Mouse (Mus musculus): Measurements from ENCODE around the gene Akap6. TPM values are rescaled to one million over a fixed set of nuclear protein-coding genes. Genes with fewer than 3 reads are reported as not detected.

Gene Akap6
- total and polyA plus RNA-seq, 2 experiments, result 0.01 to 0.09 TPM

GRCm38 (mm10) chr12:52849297-52849696 is 150.1 kb downstream of the Akap6 start:
- Histone ChIP-seq H3K9ac (ENCODE audit: low read depth, low read length) (no peak overlapping the region), H3K79me2 (ENCODE audit: control insufficient read depth, insufficient read depth, low read length) (no peaks in the 10 kb centered on the region), H3K27ac (replicated peaks; ENCODE audit: insufficient read depth, low read depth, low read length) (no peak overlapping the region), H3K27me3 (ENCODE audit: control insufficient read depth, insufficient read depth, low read length) (no peaks in the 10 kb centered on the region), H3K4me3 (ENCODE audit: insufficient read depth, low read depth, low read length) (no peak overlapping the region), H3K36me3 (ENCODE audit: control insufficient read depth, insufficient read depth, low read length) (no peaks in the 10 kb centered on the region), H3K4me1 (ENCODE audit: control insufficient read depth, insufficient read depth, low read length) (peaks cover 3% of the 10 kb centered on the region; the same call in 1 of the 2 replicates)
- TF ChIP-seq POLR2A (IDR thresholded peaks at IDR 0.05; ENCODE audit: extremely low read depth, insufficient read depth, low read length), result no peak
- no peak for TF ChIP-seq CTCF (IDR thresholded peaks at IDR 0.05; ENCODE audit: low read depth, low read length)
- WGBS, result 88% methylated on average over 4 of the region's 4 CpGs
- no peak for DNase-seq (ENCODE audit: extremely low read depth, low read depth, low spot score)

- H3K4me1 ChIP-seq (ENCODE audit: control insufficient read depth, insufficient read depth, low read length), result peaks cover 3% of the 10 kb centered on the region; the same call in 1 of the 2 replicates
- H3K4me3 ChIP-seq (ENCODE audit: insufficient read depth, low read depth, low read length), result no peak overlapping the region
- no peaks in the 10 kb centered on the region for H3K79me2 ChIP-seq (ENCODE audit: control insufficient read depth, insufficient read depth, low read length)
- DNase-seq (ENCODE audit: extremely low read depth, low read depth, low spot score), result no peak
- H3K9ac ChIP-seq (ENCODE audit: low read depth, low read length), result no peak overlapping the region
- H3K27ac ChIP-seq (replicated peaks; ENCODE audit: insufficient read depth, low read depth, low read length), result no peak overlapping the region; the same call in 1 of the 2 replicates
- 71% methylated on average over 7 of the region's 7 CpGs for WGBS
- no peak for TF ChIP-seq POLR2A (IDR thresholded peaks at IDR 0.05; ENCODE audit: extremely low read depth, insufficient read depth, low read length)
- no peak for TF ChIP-seq CTCF (IDR thresholded peaks at IDR 0.05; ENCODE audit: low read depth, low read length)
- H3K27me3 ChIP-seq (ENCODE audit: control insufficient read depth, insufficient read depth, low read length), result no peaks in the 10 kb centered on the region
- no peaks in the 10 kb centered on the region for H3K36me3 ChIP-seq (ENCODE audit: control insufficient read depth, insufficient read depth, low read length)
Observed at GRCm38 (mm10) chr12:52850332-52851036, 151.3 kb downstream of the Akap6 start.

- no peaks in the 10 kb centered on the region for H3K36me3 ChIP-seq (ENCODE audit: control insufficient read depth, insufficient read depth, low read length)
- no peak for DNase-seq (ENCODE audit: extremely low read depth, low read depth, low spot score)
- 82% methylated on average over 5 of the region's 5 CpGs for WGBS
- H3K4me3 ChIP-seq (ENCODE audit: insufficient read depth, low read depth, low read length), result no peak overlapping the region
- no peaks in the 10 kb centered on the region for H3K27me3 ChIP-seq (ENCODE audit: control insufficient read depth, insufficient read depth, low read length)
- no peaks in the 10 kb centered on the region for H3K79me2 ChIP-seq (ENCODE audit: control insufficient read depth, insufficient read depth, low read length)
- no peak overlapping the region for H3K27ac ChIP-seq (replicated peaks; ENCODE audit: insufficient read depth, low read depth, low read length)
- H3K4me1 ChIP-seq (ENCODE audit: control insufficient read depth, insufficient read depth, low read length), result peaks cover 3% of the 10 kb centered on the region; the same call in 1 of the 2 replicates
- H3K9ac ChIP-seq (ENCODE audit: low read depth, low read length), result no peak overlapping the region
- TF ChIP-seq POLR2A (IDR thresholded peaks at IDR 0.05; ENCODE audit: extremely low read depth, insufficient read depth, low read length) (no peak), CTCF (IDR thresholded peaks at IDR 0.05; ENCODE audit: low read depth, low read length) (no peak)
Observed at GRCm38 (mm10) chr12:52851221-52851620, 152.0 kb downstream of the Akap6 start.

- TF ChIP-seq CTCF (IDR thresholded peaks at IDR 0.05; ENCODE audit: low read depth, low read length) (no peak), POLR2A (IDR thresholded peaks at IDR 0.05; ENCODE audit: extremely low read depth, insufficient read depth, low read length) (no peak)
- H3K4me1 ChIP-seq (ENCODE audit: control insufficient read depth, insufficient read depth, low read length), result no peaks in the 10 kb centered on the region
- H3K9ac ChIP-seq (ENCODE audit: low read depth, low read length), result no peak overlapping the region
- H3K36me3 ChIP-seq (ENCODE audit: control insufficient read depth, insufficient read depth, low read length), result no peaks in the 10 kb centered on the region
- H3K27ac ChIP-seq (replicated peaks; ENCODE audit: insufficient read depth, low read depth, low read length), result 0 out of 2 replicates have a peak overlapping the region, but pooled peaks have one; percentile 54
- H3K4me3 ChIP-seq (ENCODE audit: insufficient read depth, low read depth, low read length), result no peak overlapping the region
- H3K79me2 ChIP-seq (ENCODE audit: control insufficient read depth, insufficient read depth, low read length), result no peaks in the 10 kb centered on the region
- H3K27me3 ChIP-seq (ENCODE audit: control insufficient read depth, insufficient read depth, low read length), result no peaks in the 10 kb centered on the region
- 78% methylated on average over 7 of the region's 7 CpGs for WGBS
- DNase-seq (ENCODE audit: extremely low read depth, low read depth, low spot score), result no peak
Observed at GRCm38 (mm10) chr12:52854236-52854679, 155.1 kb downstream of the Akap6 start.

- no peaks in the 10 kb centered on the region for H3K36me3 ChIP-seq (ENCODE audit: control insufficient read depth, insufficient read depth, low read length)
- H3K4me3 ChIP-seq (ENCODE audit: insufficient read depth, low read depth, low read length), result no peak overlapping the region
- H3K27ac ChIP-seq (replicated peaks; ENCODE audit: insufficient read depth, low read depth, low read length), result no peak overlapping the region
- no peaks in the 10 kb centered on the region for H3K79me2 ChIP-seq (ENCODE audit: control insufficient read depth, insufficient read depth, low read length)
- H3K27me3 ChIP-seq (ENCODE audit: control insufficient read depth, insufficient read depth, low read length), result no peaks in the 10 kb centered on the region
- WGBS, result 92% methylated on average over 1 of the region's 1 CpGs
- no peaks in the 10 kb centered on the region for H3K4me1 ChIP-seq (ENCODE audit: control insufficient read depth, insufficient read depth, low read length)
- H3K9ac ChIP-seq (ENCODE audit: low read depth, low read length), result no peak overlapping the region
- no peak for DNase-seq (ENCODE audit: extremely low read depth, low read depth, low spot score)
- no peak for TF ChIP-seq POLR2A (IDR thresholded peaks at IDR 0.05; ENCODE audit: extremely low read depth, insufficient read depth, low read length)
- TF ChIP-seq CTCF (IDR thresholded peaks at IDR 0.05; ENCODE audit: low read depth, low read length), result no peak
Observed at GRCm38 (mm10) chr12:52856104-52856503, 156.9 kb downstream of the Akap6 start.

GRCm38 (mm10) chr12:52857306-52857705 is 158.1 kb downstream of the Akap6 start:
- TF ChIP-seq CTCF (IDR thresholded peaks at IDR 0.05; ENCODE audit: low read depth, low read length) (no peak), POLR2A (IDR thresholded peaks at IDR 0.05; ENCODE audit: extremely low read depth, insufficient read depth, low read length) (no peak)
- no peak overlapping the region for H3K9ac ChIP-seq (ENCODE audit: low read depth, low read length)
- H3K4me1 ChIP-seq (ENCODE audit: control insufficient read depth, insufficient read depth, low read length), result no peaks in the 10 kb centered on the region
- H3K27me3 ChIP-seq (ENCODE audit: control insufficient read depth, insufficient read depth, low read length), result no peaks in the 10 kb centered on the region
- H3K4me3 ChIP-seq (ENCODE audit: insufficient read depth, low read depth, low read length), result no peak overlapping the region
- DNase-seq (ENCODE audit: extremely low read depth, low read depth, low spot score), result no peak
- no peaks in the 10 kb centered on the region for H3K36me3 ChIP-seq (ENCODE audit: control insufficient read depth, insufficient read depth, low read length)
- 87% methylated on average over 4 of the region's 4 CpGs for WGBS
- no peaks in the 10 kb centered on the region for H3K79me2 ChIP-seq (ENCODE audit: control insufficient read depth, insufficient read depth, low read length)
- no peak overlapping the region for H3K27ac ChIP-seq (replicated peaks; ENCODE audit: insufficient read depth, low read depth, low read length)

Measured in liver, adult 2 months (tissue).